Mouse (Mus musculus) CH12.LX (cell line): ENCODE data around the gene Birc6.

Source experiments
- CHD1 ChIP-seq: IDR thresholded peaks from 2 replicates; pipeline ENCODE4 v1.6.1; 2012; ENCODE audit warnings: low read depth, low read length, improper control_type of control experiment, inconsistent platforms
- CTCF ChIP-seq, 2 experiments: IDR thresholded peaks in 1 of 2; conservative IDR thresholded peaks in 1 of 2; 2 replicates each; pipeline ENCODE4 v1.5.1; 2011 to 2012; ENCODE audit warnings: low read depth in 2 of 2, low read length in 2 of 2, improper control_type of control experiment in 1 of 2, inconsistent platforms in 1 of 2, mild to moderate bottlenecking in 1 of 2, moderate library complexity in 1 of 2
- EP300 ChIP-seq: IDR thresholded peaks from 2 replicates; pipeline ENCODE4 v1.6.1; 2011; ENCODE audit warnings: low read length, improper control_type of control experiment
- HCFC1 ChIP-seq: IDR thresholded peaks from 2 replicates; pipeline ENCODE4 v1.6.1; 2012; ENCODE audit warnings: low read depth, mild to moderate bottlenecking, inconsistent platforms, low read length, improper control_type of control experiment
- JUN ChIP-seq: IDR thresholded peaks from 2 replicates; pipeline ENCODE4 v1.6.1; 2011; ENCODE audit warnings: low read depth, mild to moderate bottlenecking, low read length, improper control_type of control experiment, moderate library complexity; ENCODE audit not compliant: insufficient read depth
- NRF1 ChIP-seq: IDR thresholded peaks from 2 replicates; pipeline ENCODE4 v1.6.1; 2014; ENCODE audit warnings: low read depth, mild to moderate bottlenecking, inconsistent platforms, low read length, improper control_type of control experiment, moderate library complexity
- POLR2A ChIP-seq: IDR thresholded peaks from 2 replicates; pipeline ENCODE4 v1.6.1; 2011; ENCODE audit warnings: low read depth, mild to moderate bottlenecking, improper control_type of control experiment, low read length
- POLR2AphosphoS2 ChIP-seq: IDR thresholded peaks from 2 replicates; pipeline ENCODE4 v1.6.1; 2011; ENCODE audit warnings: low read depth, low read length, improper control_type of control experiment
- RAD21 ChIP-seq: IDR thresholded peaks from 2 replicates; pipeline ENCODE4 v1.6.1; 2011; ENCODE audit warnings: low read depth, mild to moderate bottlenecking, low read length, improper control_type of control experiment, moderate library complexity
- SMC3 ChIP-seq: IDR thresholded peaks from 2 replicates; pipeline ENCODE4 v1.6.1; 2011; ENCODE audit warnings: low read depth, low read length, improper control_type of control experiment
- ZKSCAN1 ChIP-seq: IDR thresholded peaks from 2 replicates; pipeline ENCODE4 v1.6.1; 2012; ENCODE audit warnings: low read depth, inconsistent platforms, low read length, improper control_type of control experiment, borderline replicate concordance

DNA sequence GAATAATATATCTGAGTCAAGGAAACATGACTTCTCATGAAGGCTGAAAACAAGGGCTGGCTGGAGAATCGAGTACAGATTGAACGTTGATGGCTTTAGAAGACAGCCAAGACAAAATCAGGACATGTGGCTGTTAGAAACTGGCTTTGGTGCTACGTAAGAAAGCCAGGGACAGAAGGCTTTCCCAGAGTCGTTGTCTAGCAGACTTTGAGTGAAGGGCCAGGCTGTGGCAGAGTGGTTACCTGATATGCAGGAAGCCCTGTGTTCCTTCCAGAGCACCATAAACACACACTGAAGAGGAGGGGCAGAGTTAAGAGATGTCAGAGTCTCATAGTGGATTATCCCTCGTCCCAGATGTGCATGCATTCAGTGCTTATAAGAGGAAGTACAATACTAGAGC is 49.1 kb downstream of the Birc6 start:
- TF ChIP-seq ZKSCAN1 (no peak), EP300 (no peak), JUN (no peak), HCFC1 (no peak), CTCF (conservative IDR thresholded peaks at IDR 0.05 in 1 of 2, IDR thresholded peaks at IDR 0.05 in 1 of 2; ENCODE audit: low read depth in 2 of 2, low read length in 2 of 2) (no peak), POLR2A (no peak), CHD1 (no peak), SMC3 (no peak), NRF1 (no peak), POLR2AphosphoS2 (no peak), RAD21 (no peak)
